Mouse (Mus musculus): ENCODE data around the gene Hsf2bp. TPM values are rescaled to one million over a fixed set of nuclear protein-coding genes. Genes with fewer than 3 reads are reported as not detected.

Hsf2bp gene
- total RNA-seq, 2 experiments from 2014 or later: 0.79 to 0.97 TPM

DNA sequence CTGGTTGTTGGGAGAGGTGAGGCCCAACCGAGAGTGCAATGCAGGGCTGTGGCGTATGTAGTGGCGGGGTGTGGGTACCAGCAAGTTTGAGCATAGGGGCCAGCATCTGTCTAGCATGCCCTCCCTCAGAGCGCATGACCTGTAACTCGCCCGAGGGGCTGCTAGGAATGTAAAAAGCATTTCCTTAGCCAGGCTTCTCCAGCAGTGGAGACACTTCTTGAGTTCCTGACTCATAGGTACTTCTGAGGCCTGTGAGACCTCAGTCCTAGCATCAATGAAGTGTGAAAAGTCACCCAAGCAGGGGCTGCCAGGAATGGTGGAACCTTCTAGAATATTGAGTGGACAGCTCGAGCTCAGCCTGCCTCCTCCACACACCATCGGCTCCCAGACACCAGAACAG lies 117.8 kb downstream of the Hsf2bp start:
- intact Hi-C loops (cut with DNase I): no loop called here
- no peak for DNase-seq

GRCm38 (mm10) chr17:31916461-31916775 lies 119.7 kb downstream of the Hsf2bp start:
- intact Hi-C loops (cut with DNase I): no loop called here
- DNase-seq: no peak

DNA sequence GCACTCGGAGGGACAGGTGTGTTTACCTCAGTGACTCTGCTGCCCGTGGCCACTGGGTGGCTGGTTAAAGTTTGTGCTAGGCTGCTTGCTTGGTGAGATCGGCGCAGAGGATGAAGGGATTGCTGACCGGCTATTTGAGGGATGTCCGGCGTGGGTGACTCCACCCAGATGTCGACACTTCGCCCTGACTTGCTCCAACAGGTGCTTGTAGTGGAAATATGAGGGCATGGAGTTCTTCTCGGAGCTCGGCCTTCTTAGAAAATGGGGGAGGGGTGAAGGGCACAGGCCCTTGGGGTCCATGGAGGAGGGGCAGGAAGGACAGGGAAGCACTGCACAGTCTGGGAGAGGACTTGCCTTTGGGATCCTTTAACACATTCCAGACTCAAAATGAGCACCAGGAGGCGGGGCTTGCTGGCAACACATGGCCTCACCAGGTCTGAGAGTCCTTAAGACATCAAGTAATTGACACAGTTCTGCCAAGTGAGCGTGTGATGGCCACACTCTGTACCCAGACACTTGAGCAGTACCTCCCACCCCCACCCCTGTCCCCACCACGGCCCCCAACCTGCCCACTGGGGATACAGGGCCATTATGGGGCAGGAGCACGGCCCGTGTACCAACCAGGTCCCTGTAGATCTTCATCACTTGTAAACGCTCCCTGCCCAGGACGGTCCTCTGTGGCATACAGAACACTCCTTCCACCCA lies 120.2 kb downstream of the Hsf2bp start:
- no peak for DNase-seq
- intact Hi-C loops (cut with DNase I): no loop called here

DNA sequence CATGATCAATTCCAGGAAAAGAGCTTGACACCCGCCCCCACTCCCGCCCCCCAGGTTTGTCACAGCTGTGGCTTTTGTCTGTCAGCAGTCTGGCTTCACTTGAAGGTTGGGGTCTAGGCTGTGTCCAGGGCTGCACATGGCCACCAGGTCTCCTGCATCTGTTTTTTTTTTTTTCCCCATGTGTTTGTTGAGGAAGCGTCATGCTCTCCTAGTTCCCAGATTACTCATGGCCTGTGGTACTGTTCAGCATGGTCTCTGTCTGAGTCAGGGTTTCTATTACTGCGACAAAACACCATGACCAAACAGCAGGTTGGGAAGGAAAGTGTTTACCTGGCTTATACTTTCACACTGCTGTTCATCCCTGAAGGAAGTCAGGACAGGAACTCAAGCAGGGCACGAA lies 121.8 kb downstream of the Hsf2bp start:
- no peak for DNase-seq
- intact Hi-C loops (cut with DNase I): no loop called here

DNA sequence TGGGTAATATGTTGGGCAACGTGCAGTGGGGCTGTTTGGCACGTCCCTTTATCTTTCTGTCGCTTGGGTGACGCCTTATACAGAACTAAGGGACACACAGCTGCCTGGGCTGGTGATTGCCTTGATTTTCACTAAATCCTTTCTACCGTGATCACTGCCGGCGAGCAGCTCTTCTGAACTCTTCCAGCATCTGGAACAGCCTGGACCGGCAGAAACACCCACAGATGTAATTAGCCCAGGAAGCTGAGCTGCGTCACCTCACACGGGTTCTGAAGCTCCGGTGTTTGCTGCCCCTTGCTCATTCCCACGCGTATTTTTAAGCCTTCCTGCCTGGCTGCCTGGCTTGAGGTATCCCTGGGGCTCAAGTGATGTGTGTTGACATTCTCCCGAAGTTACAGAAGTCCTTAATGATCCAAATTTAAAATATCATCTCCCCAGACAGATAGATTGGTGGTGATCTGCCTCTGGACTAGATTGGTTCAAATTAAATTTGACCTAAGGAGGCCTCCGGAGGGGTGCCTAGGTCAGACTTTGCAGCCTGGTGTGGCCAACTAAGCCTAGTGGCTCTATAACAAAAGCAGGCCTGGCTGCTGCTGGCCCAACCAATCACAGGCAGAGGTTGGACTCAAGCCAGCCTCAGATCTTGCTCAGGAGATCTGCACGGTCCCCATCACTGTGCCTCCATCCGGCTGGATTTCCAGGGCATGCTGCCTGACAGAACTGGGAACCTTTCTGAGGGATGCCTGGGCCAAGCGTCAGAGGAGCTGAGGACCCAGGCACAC lies 123.1 kb downstream of the Hsf2bp start:
- intact Hi-C loops (cut with DNase I): no loop called here
- DNase-seq: no peak

GRCm38 (mm10) chr17:31912387-31912786 lies 123.8 kb downstream of the Hsf2bp start:
- no peak for DNase-seq
- intact Hi-C loops (cut with DNase I): no loop called here

- intact Hi-C loops (cut with DNase I): loop anchor here (2.0 kb wide), 1 partner anchor 78 kb away; no protein-coding TSS in a partner anchor
- peak in 1 of 2 experiments; percentile 11 for DNase-seq
Measured at GRCm38 (mm10) chr17:31908966-31909365, 127.2 kb downstream of the Hsf2bp start.

- no peak for DNase-seq
- intact Hi-C loops (cut with DNase I): loop anchor here (2.0 kb wide), 1 partner anchor 24 kb away; no protein-coding TSS in a partner anchor
Measured at GRCm38 (mm10) chr17:31906441-31906840, 129.7 kb downstream of the Hsf2bp start.

DNA sequence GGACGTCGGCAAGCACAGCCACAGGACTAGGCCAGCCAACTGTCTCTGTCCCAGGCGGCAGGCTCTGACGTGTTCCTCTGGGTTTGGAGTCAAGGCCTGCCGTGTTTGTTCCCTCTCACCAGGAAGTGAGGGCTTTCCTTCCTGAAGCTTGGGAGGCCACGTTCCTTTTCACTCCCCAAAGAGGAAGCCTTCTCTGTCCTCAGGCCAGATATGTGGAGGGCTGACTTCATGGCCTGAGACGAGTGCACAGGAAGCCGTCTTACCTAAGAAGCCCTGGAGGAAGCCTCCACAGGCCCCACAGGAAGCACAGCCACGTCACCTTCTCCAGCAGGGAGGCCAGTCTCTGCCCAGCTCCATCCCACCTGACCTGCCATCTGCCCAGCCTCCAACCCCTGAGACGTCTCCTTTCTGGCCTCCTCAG lies 130.3 kb downstream of the Hsf2bp start:
- intact Hi-C loops (cut with DNase I): loop anchor here (1.0 to 2.0 kb wide), 2 partner anchors 25 to 48 kb away; no protein-coding TSS in a partner anchor
- DNase-seq: peak; percentile 71 to 72

GRCm38 (mm10) chr17:31905201-31905790 lies 130.9 kb downstream of the Hsf2bp start:
- no peak for DNase-seq
- intact Hi-C loops (cut with DNase I): loop anchor here (1.0 kb wide), 1 partner anchor 48 kb away; no protein-coding TSS in a partner anchor

GRCm38 (mm10) chr17:31904036-31904435 lies 132.1 kb downstream of the Hsf2bp start:
- peak in 1 of 2 experiments; percentile 4 for DNase-seq

DNA sequence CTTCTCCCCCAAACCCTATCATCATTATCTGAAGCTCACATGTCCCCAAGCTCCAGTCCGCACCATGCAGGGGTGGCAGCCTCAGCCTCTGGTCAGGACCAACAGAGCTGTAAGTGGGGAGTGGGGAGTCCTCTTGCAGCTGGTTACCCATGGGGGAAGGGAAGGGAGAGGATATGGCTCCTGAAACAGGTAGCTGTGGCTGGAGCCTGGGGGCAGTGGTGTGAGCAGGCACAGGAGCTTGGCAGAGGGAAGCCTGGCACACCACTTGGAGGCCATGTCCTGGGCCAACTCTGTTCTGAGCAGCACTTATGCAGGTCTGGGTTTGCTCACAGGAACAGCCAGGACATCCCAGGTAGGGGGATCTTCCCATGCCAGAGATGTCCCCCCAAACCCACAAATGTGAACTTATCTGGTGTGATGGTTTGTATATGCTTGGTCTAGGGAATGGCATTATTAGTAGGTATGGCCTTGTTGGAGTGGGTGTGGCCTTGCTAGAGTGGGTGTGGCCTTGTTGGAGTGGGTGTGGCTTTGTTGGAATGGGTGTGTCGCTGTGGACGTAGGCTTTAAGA lies 133.4 kb downstream of the Hsf2bp start:
- intact Hi-C loops (cut with DNase I): no loop called here
- DNase-seq: peak in 1 of 2 experiments; percentile 3

More at GRCm38 (mm10) chr17:31904036-31904435, 132.1 kb downstream of the Hsf2bp start:
- intact Hi-C loops (cut with DNase I): no loop called here

DNA sequence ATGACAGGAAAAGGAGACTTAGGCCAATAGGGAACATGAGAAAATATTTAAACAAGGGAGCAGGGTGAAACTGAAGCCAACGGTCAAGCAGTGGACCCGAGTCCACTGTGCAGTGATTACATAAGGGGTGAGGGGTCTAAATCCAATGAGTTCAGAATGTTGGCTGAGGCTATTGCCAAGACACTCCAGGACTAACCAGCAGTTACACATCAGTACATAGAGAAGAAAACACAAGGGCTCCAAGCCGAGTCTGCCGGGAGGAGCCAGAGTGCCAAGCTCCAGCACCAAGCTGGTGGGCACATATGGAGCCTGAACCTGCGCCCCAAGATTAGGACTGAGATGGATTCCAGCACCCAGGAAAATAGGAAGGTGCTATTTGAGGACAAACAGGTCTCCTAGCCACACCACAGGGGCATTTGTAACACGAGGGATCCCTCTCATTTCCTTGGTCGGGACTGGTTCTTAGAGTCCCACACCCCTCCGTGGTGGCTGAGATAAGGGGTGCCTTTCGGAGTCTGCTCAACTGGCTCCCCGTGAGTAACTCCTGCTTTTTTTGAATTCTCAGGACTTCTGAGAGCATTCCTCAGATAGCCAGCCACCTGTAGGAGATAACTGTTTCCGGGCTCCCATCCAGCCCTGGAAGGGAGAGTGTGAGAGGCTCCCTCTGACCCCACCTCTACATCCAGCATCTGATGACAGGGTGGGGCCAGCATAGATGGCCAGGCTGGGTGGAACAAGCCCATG lies 134.5 kb downstream of the Hsf2bp start:
- intact Hi-C loops (cut with DNase I): no loop called here

GRCm38 (mm10) chr17:31898941-31899340 lies 137.2 kb downstream of the Hsf2bp start:
- intact Hi-C loops (cut with DNase I): no loop called here
- peak in 1 of 2 experiments; percentile 0 for DNase-seq

More for the DNA sequence above, 134.5 kb downstream of the Hsf2bp start:
- peak in 1 of 2 experiments; percentile 43 for DNase-seq

GRCm38 (mm10) chr17:31897186-31897793 lies 138.9 kb downstream of the Hsf2bp start:
- intact Hi-C loops (cut with DNase I): no loop called here
- DNase-seq: peak in 1 of 2 experiments; percentile 15

GRCm38 (mm10) chr17:31896751-31897150 lies 139.4 kb downstream of the Hsf2bp start:
- no peak for DNase-seq
- intact Hi-C loops (cut with DNase I): no loop called here

DNA sequence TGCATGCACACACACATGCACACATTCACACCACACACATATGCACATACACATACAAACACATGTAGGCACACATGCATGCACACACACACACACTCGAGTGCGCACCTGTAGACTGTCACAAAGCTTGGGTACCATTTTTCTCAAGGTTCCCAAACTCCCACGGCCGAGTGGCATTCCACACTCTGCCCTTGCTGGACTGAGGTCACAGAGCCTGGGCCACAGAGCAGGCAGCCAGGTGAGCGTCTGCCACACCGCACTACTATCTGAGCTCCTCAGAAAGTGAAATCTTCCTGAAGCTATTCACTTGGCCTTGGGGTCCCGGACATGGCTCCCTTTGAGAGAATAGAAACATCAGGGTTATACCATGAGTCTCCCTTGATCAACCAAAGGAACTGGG lies 139.8 kb downstream of the Hsf2bp start:
- peak in 1 of 2 experiments; percentile 2 for DNase-seq
- intact Hi-C loops (cut with DNase I): no loop called here
